Mouse (Mus musculus) adrenal gland, postnatal 14 days (tissue): ENCODE results near the gene Micall1. TPM values are rescaled to one million over a fixed set of nuclear protein-coding genes. Genes with fewer than 3 reads are reported as not detected.
A peak's percentile ranks its signal among the peaks of the same experiment; 100 is the strongest.

Source experiments
- DNase-seq: peaks from one replicate; pipeline ENCODE4 v3.0.0; 2021; ENCODE audit warnings: mixed read lengths
- long read RNA-seq, 2 experiments: library from polyadenylated mRNA; stranded (forward); transcript quantifications; one replicate each; pipeline ENCODE4 v2.0.0; 2021
- total RNA-seq: library from RNA; stranded (reverse); gene quantifications from 2 replicates; pipeline ENCODE4 v1.2.3, GENCODE M21; 2021

The Micall1 gene
- 34.3 and 41.0 TPM in 2 replicates for total RNA-seq
- long read RNA-seq, experiment 1, full-length matches to known transcripts: 3 of 19 reads
- long read RNA-seq, experiment 1, partial matches to known transcripts: 1 of 19 reads
- long read RNA-seq, experiment 1, other reads (novel, unspliced or antisense): 15 of 19 reads
- long read RNA-seq, experiment 2, partial matches to known transcripts: 1 of 11 reads
- long read RNA-seq, experiment 2, other reads (novel, unspliced or antisense): 6 of 11 reads

DNA sequence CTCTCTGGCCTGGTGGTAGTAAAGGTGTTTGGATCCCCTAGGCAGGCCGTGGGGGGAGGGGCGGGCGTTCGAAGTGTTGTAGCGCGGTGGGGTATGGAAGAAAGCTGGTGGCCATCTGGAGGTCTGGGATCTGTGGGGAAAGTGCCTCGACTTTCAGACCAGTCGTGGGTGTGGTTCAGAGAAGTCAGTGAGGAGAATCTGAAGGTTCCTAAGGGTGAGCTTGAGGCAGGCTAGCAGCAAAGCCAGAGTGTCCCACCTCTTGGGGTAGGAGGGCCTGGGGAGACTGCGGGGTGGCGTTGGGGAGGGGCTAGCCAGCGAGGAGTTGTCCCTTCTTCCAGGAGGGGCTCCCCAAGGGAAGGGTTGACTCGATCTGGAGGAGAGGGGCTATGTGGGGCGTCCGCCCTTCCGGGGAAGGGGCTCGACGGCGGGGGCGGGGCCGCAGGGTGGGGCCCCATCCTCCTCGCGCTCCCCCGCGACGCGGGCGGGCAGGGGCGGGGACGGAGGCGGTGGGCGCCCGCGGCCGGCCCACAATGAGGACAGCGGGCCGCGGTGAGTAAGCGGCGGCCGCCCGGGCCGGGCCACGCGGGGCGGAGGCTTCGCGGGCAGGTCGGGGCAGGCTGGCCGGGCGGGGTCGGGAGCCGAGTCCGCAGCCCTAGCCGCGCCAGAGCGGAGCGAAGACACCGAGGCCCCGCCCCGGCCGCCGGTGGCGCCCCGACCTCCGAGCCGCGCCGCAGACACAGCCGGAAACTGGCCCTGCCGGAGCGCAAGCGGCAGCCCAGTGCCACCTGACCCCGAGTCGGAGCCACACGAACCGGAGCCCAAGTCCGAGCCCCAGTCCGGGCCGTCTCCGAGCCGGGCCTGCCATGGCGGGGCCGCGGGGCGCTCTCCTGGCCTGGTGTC is at the start of gene Micall1:
Gene Micall1 (plus strand): TSS at position 478 of the 900 bp plus-strand sequence.
- DNase-seq: peak; percentile 90

DNA sequence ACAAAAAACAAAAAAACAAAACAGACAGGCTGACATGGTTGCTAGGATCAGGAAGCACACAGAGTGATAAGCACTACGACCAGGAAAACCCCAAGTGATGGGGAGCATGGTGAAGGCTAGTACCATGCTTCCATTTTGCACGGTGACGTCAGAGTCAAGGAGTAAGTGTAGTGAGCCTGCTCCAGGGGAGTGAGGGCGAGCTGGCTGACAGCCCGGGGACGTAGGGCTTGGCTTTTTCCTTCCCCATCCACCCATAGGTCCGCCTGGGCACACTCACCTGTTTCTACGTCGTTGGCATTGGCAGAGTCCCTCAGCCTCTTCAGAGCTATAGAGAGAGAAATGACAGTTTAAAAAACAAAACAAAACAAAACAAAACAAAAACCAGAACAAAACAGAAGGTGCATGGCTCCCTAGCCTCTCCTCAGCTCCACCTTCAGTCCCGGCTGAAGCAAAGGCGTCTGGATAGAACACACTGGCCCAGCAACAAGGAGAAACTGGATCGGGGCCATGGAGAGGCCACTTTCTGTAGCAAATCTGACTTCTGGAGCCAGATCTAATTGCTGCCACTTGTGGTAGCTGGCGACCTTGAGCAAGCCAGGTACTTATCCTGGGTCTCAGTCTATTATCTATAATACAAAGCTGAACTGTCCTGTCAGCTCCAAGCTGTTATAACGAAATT is 47.7 kb upstream of the Micall1 start:
- DNase-seq: no peak

DNA sequence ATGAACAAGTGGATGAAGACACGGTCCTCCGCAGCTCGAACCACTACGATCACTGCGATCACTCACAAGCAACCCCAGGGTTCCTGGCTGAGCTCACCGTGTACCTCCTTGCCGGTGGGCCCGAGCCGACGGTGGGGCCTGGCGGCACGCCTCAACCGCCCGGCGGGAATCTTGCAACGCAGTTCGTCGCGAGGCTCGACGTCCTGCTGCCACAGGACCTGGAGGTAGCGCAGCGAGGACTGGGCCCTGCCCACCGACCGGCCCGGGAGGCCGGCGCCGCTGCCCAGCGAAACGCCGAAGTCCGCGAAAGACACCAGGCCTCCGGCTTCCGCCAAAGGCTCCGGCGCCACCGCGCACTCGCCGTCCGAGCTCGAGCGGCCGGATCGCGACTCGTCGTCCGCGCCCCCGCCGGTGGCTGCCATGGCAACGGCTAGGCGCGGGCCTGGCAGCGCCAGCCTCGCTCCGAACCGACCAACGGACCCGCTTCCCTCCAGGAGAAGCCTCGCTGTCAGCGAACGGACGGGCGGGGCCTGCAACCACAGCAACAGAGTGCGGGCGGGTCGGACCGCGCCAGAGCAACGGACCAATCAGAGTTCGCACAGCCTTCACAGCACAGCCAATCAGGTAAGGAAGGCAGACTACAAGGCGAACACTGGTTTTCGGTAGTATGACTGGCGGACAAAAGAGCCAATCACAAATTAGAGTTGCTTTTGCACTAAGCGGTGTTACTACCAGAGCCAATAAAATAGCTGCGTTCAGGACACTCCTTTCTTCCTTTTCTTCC is 46.1 kb upstream of the Micall1 start, which contains the start of gene Ankrd54:
Gene Ankrd54 (minus strand): TSS at position 518 of the 784 bp plus-strand sequence.
- peak; percentile 99 for DNase-seq

DNA sequence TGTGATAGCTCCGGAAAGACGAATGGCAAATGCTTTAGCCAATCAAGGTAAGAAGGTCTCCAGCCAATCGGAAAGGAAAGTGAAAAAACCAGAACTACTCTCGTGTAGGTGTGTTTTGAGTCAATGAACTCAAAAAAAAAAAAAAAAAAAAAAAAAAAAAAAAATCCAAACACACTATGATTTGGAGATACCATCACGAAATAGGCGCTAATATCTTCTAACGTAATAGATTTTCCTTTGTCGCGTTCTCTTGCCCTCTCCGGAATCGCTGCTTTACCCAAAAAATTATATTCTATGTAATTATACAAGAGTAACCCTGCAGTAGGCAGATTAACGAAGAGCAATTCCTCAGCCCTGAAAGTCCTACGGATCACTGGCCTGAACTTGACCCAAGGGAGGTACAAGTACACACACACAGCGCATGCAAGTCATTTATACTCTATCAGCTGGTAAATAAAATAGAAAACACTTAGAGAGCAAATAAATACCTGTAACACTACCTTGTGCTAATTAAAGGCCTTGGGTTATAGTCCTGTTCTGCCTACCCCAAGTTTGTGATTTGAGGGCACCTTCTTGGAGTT is 45.4 kb upstream of the Micall1 start:
- no peak for DNase-seq

DNA sequence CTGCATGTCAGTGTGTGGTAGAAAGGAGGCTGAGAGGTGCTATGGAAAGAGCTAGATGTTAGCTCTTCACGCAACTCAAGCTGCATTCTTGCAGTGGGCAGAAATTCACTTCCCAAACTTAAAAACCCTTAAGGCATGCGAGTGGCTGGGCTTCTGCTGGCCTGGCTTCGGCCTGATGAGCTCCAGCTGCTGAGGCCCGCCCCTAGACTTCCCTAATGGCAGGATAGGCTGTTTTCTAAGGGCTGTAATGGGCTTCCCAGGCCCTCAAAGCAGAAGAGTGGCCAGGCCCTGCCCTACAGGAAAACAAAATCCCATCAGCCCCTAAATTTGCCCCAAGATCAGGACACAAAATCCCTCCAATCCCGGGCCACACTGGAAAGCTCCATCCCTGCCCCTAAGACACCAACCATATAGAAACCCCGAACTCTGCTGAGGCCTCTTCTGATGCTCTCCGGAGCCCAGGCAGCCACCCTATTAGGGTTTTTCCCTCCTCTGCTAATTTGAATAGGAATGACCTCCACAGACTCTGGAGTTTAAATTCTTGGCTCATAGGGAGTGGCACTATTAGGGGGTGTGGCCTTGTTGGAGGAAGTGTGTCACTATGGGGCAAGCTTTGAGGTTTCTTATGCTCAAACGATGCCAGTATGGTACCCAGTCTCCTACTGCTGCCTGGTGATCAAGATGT is 43.5 kb upstream of the Micall1 start:
- DNase-seq: no peak

DNA sequence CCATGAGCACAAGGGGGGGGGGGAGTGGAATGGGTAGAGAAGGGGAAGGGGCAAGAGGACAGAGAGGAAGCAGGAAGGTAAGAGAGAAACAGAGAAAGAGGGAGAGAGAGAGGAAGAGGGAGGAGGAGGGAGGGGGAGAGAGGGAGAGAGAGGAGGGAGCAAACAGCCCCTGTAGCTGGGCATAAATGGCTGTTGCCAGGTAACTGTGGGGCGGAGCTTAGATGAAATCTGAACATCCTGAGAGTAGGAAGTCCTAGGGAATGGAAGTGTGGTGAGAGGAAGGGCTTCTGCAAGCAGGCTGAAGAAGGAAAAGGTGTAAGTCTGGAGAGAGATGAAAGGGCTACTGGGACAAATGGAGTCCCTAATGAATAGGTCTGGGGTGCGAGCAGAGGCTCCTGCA is 42.4 kb upstream of the Micall1 start:
- DNase-seq: no peak

DNA sequence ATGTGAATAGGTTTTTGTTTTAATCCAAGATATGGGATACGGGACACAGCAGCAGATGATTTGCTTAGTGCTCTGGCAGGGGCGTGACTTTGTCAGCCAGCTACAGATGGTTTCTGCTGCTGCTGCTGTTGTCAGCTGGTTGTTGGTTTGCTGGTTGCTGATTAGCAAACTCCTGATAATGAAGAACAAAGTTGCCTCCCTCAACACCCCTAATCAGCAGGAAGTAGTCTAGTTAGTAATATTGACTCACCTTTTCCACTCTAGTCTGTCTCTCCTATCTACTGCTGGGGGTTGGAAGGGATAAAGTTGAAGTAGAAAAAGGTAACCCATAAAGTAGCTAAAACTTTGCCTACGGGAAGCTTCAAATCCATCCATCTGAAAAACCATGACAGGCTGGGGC is 41.1 kb upstream of the Micall1 start:
- no peak for DNase-seq

DNA sequence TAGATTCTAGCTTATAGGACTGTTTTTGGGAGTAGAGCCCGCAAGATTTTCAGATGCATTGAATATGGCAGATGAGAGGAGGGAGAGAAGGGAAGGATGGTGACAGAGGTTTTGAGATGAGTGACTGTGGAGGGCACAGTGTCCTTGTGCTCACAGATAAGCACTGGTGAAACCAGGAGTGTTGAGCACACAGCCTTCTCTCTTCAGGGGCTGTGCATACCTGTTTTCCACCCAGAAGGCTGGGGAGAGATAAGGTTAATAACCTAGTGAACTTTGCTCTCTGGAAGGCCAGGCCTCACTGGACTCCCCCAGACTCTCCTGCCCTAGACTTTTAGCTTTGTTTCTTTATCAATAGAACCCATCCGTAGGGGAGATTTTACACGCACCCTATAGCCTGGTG is 40.3 kb upstream of the Micall1 start:
- no peak for DNase-seq

DNA sequence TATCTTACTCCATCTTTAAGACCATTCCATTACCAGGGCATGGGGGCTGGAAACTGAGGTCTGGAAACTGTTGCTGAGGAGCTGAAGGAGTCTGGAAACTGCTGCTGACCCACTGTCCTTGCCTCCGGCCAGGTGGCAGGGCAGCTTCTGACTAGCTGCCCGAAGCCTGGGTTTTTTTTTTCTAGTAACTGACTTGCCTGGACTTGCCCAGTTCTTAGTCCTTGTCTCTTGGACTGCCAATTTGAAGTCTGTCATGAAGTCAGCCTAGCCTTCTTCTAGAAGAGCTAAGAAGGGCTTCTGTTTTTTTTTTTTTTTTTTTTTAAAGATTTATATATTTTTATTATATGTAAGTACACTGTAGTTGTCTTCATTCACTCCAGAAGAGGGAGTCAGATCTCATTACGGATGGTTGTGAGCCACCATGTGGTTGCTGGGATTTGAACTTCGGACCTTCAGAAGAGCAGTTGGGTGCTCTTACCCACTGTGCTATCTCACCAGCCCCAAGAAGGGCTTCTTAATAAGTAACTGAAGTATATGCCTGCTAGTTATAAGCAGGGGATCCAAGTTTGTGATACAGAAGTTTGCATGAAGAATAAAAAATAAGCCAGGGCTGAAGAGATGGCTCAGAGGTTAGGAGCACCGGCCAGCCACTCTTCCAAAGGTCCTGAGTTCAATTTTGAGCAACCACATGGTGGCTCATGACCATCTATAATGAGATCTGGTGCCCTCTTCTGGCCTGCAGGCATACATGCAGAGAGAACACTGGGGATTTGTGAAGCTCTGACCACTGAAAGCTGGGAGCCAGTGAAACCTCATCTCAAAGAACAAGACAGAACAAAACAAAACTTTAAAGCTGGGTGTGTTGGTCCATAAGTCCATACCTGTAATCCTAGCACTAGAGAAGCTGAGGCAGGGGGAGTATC is 37.3 kb upstream of the Micall1 start:
- DNase-seq: peak; percentile 70

DNA sequence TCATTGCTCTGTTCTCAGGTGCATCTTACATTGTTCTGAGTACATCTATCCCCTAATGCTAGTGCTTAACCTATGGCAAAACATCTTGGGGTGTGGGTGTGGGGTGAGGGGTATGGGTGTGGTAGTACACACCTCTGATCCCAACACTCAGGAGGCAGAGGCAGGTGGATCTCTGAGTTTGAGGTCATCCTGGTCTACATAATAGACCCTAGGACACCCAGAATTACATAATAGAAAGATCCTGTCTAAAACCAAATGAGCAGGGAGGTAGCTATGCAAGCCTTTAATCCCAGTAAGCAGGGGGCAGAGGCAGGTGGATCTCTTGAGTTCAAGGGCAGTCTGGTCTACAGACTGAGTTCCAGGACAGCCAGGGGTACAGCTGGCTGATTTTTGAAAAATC is 34.9 kb upstream of the Micall1 start:
- no peak for DNase-seq

DNA sequence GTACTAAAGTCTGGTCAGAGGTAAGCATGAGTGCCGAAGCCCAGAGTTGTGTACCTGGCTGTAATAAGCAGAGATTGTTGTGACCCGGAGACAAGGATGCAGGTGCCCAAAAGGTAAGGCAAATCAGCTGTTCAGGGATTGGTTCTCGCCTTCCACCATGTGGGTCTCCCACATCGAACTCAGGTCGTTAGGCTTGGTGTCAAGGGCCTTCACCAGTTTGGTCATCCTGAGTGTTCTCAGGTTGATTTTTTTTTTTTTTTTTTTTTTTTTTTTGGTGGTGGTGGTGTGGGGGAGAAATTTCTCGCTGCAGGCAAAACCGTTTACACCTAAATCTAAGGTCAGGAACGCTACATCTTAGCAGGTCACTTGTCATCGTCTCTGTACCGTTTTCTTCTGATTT is 34.3 kb upstream of the Micall1 start:
- DNase-seq: no peak

DNA sequence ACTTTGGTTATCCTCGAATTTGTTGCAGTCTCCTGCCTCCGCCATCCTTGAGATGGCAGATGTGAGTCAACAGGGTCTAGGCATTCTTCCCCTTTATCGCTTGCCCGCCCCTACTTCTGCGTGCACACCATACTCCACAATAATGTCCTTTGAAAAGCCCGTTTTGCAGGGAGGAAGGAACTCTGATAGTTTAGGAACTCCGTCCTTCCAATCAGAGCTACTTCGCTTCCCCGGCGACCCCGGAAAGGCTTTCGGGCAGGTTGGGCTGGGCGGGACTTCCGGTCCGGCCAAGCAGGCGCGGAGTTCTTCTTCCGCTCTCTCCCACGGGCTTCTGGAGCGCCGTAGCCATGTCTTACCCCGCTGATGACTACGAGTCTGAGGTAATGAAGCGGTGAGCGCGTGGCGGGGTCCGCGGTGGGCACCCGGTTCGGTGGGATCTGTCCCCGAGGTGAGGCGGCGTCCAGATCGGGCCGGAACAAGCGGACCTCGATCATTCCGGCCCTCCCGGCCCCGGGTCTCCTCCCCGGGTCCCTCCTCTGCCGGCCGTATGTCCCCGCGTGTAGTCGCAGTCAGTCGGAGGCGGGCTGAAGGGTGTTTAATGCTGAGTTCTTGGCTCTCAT is 33.7 kb upstream of the Micall1 start, which contains the start of gene Eif3l:
Gene Eif3l (plus strand): TSS at position 267 of the 620 bp plus-strand sequence.
- DNase-seq: peak; percentile 94

DNA sequence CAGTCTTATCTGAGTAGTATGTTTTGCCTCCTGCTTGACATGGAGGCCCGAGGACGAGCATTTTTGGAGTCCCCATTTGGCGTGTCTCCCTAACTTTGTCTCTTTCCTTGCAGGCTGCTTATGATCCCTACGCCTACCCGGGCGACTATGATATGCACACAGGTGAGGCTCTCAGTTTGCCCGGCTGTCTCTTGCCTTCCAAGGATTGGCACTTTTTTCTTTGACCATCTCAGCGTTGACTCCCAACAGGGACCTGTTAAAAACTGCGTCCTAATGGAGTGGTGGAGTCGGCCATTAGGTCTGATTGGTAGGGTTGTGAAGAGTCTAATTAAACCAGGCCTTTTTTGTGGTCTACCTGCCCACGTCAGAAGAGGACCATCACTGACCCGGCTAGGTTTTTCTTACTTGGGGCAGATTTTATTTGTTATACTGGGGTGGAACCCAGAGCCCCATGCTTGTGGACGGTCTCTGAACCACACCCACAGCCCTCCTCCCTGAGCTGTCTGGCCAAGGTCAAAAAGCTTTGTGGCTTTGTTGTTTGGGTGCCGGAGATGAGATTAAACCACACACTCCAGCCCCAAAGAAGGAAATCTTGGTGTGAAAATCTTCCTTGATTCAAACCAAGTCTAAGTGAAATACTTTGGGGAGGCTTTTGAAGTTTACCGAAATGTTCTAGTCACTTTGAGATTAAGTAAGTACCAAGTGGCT is 32.9 kb upstream of the Micall1 start:
- DNase-seq: no peak

DNA sequence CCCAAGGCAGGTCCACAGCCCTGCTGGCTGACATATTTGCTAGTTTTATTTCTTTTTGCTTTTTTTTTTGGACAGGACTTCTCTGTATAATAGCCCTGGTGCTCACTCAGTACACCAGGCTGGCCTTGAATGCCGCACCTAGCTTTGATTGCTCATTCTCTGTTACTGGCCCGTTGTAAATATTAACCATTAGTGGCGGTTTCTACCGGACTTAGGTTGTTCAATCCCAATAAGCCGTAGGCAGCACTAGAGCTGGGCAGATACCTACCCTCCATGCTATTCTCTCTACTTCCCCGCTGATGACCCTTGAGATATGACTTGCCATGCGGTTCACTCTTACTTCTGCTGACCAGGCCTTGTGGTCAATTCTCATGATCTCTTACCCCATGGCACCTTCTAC is 29.1 kb upstream of the Micall1 start:
- no peak for DNase-seq

DNA sequence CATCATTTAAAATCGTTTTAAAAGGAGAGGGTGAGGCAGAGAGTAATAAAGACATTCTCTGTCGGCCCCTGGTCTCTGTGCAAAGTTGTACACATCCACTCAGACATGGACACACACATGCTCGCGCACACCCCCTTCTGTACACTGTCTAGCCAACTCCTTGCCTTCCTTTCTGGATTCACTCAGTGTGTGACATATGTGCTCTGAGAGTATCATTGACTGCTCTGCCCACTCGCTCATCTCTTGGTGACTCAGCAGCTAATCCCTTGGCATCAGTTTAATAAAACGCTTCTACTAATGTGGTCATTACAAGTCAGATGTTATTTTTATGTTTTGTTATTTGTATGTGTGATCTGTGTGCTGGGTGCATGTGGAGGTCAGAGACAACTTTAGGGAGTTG is 16.4 kb upstream of the Micall1 start:
- no peak for DNase-seq

DNA sequence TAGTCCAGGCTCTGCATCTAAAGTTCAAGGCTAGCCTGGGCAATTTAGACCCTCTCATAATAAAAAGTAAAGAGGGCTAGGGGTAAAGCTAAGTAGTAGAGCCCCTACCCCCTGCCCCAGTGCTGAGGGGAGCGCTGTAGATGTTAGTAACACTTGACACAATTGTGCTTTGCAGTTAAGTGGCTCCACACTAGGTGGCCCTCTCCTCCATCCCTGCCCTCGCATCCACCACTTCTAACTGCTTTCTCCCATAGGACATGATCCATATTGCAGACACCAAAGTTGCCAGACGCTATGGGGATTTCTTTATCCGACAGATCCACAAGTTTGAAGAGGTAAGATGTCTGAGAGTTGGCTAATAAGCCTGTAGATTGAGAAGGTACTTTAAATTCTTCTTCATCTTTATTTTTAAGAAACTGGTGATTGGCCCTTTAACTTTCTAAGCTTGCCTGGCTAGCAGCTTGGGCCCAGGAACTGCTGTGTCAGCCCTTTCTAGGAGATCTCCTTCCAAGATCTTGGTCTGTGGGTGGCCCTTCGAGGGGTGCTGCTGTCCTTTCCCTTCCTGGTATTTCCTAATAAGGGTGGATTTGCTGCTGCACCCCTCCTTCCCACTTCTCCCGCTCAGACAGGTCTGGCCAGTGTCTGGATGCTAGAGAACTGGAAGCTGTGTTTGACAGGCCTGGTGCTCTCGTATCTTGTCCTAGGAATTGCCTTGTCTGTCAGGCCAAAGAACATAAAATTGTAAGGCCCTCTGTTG is 15.4 kb upstream of the Micall1 start:
- DNase-seq: peak; percentile 70

DNA sequence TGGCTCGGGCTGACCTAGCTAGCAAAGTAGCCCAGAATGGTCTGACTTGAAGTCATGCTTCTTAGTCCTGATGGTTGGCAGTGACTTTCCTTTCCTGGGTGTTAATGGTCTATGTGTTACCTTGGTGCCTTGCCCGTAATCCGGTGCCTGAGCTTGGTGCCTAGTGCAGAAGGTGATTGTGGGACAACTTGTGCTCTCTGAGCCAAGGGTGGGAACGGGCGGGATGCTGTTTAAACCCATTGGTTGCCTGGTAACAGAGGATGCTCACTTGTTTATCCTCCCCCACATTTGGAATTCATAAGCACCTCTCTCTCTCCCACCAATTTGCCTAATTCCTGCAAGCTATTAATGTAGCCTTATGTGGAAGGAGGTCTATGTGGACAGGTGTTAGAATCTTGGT is 13.2 kb upstream of the Micall1 start:
- DNase-seq: no peak

DNA sequence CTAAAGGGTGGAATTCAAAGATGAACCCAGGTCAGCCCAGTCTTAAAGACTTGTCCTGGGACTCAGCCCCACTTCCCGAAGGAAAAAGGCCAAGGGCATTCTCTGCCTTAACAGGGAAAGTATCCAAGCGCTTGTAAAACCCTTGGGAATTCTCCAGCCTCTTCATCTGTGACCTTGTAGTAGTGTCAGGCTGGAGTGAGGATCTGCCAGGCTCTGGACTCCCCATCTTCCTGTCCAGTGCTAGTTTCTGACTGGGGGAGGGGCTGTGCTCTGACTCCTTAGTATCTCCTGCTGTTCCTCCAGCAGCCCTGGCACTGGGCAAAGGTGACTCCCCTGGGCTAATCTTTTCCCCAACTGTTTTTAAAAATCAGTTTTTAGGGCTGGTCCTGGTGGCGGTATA is 12.1 kb upstream of the Micall1 start:
- DNase-seq: peak; percentile 59
